Mouse (Mus musculus): ENCODE measurements around the gene Ccdc106. TPM values are rescaled to one million over a fixed set of nuclear protein-coding genes. Genes with fewer than 3 reads are reported as not detected.
"Not testable (repeated sequence)": the region's sequence is repeated elsewhere in the genome, so short reads cannot be mapped to it uniquely, and the experiment has no call there.

Gene Ccdc106
- polyA plus RNA-seq, 1 experiment from 2014 or later: 1.5 TPM

GRCm38 (mm10) chr7:5064886-5065285 lies 44.5 kb downstream of the Ccdc106 start:
- WGBS: 90% methylated on average over 6 of the region's 6 CpGs
- no peak overlapping the region for H3K4me2 ChIP-seq
- H3K27me3 ChIP-seq (replicated peaks): no peaks in the 10 kb centered on the region
- no peak overlapping the region for H3K27ac ChIP-seq (ENCODE audit: poor library complexity, severe bottlenecking)
- no peak overlapping the region for H3K4me3 ChIP-seq
- ATAC-seq (ENCODE audit: insufficient number of reproducible peaks, low FRiP score): no peak
- no peaks in the 10 kb centered on the region for H3K9me3 ChIP-seq (replicated peaks)
- no peak overlapping the region for H3K9ac ChIP-seq
- H3K4me1 ChIP-seq (replicated peaks): peaks cover 39% of the 10 kb centered on the region
- H3K36me3 ChIP-seq: peaks cover 42% of the 10 kb centered on the region

GRCm38 (mm10) chr7:5073586-5073985 lies 53.2 kb downstream of the Ccdc106 start:
- Histone ChIP-seq H3K36me3 (peaks cover 97% of the 10 kb centered on the region), H3K9me3 (replicated peaks) (no peaks in the 10 kb centered on the region), H3K4me1 (replicated peaks) (peaks cover 3% of the 10 kb centered on the region; the same call in 1 of the 2 replicates), H3K4me2 (no peak overlapping the region), H3K9ac (no peak overlapping the region), H3K27me3 (replicated peaks) (no peaks in the 10 kb centered on the region), H3K27ac (ENCODE audit: poor library complexity, severe bottlenecking) (peak overlapping the region; percentile 18; the same call in 1 of the 2 replicates), H3K4me3 (no peak overlapping the region)
- peak; percentile 85 for ATAC-seq (ENCODE audit: insufficient number of reproducible peaks, low FRiP score)
- WGBS: 67% methylated on average over 1 of the region's 1 CpGs

GRCm38 (mm10) chr7:5074984-5075383 lies 54.6 kb downstream of the Ccdc106 start:
- Histone ChIP-seq H3K9me3 (replicated peaks) (no peaks in the 10 kb centered on the region), H3K27me3 (replicated peaks) (no peaks in the 10 kb centered on the region), H3K4me2 (no peak overlapping the region), H3K27ac (ENCODE audit: poor library complexity, severe bottlenecking) (no peak overlapping the region), H3K4me1 (replicated peaks) (peaks cover 3% of the 10 kb centered on the region; the same call in 1 of the 2 replicates), H3K9ac (no peak overlapping the region), H3K36me3 (peaks cover 88% of the 10 kb centered on the region), H3K4me3 (no peak overlapping the region)
- WGBS: 90% methylated on average over 5 of the region's 5 CpGs
- no peak for ATAC-seq (ENCODE audit: insufficient number of reproducible peaks, low FRiP score)

- Histone ChIP-seq H3K4me3 (no peak overlapping the region), H3K27me3 (replicated peaks) (no peaks in the 10 kb centered on the region), H3K4me2 (no peak overlapping the region), H3K36me3 (peaks cover 70% of the 10 kb centered on the region), H3K4me1 (replicated peaks) (peaks cover 11% of the 10 kb centered on the region), H3K27ac (ENCODE audit: poor library complexity, severe bottlenecking) (no peak overlapping the region), H3K9ac (no peak overlapping the region), H3K9me3 (replicated peaks) (no peaks in the 10 kb centered on the region)
- WGBS: 78% methylated on average over 2 of the region's 2 CpGs
- ATAC-seq (ENCODE audit: insufficient number of reproducible peaks, low FRiP score): peak; percentile 26; the same call in 1 of the 2 replicates
Measured at GRCm38 (mm10) chr7:5076931-5077330, 56.6 kb downstream of the Ccdc106 start.

GRCm38 (mm10) chr7:5079365-5080009 lies 59.1 kb downstream of the Ccdc106 start:
- 49% methylated on average over 11 of the region's 13 CpGs for WGBS
- Histone ChIP-seq H3K36me3 (peaks cover 58% of the 10 kb centered on the region), H3K27ac (ENCODE audit: poor library complexity, severe bottlenecking) (peak overlapping the region; percentile 96), H3K4me3 (peak overlapping the region; percentile 98), H3K4me2 (peak overlapping the region; percentile 86), H3K4me1 (replicated peaks) (peaks cover 28% of the 10 kb centered on the region), H3K9ac (peak overlapping the region; percentile 98)
- ATAC-seq (ENCODE audit: insufficient number of reproducible peaks, low FRiP score): peak; percentile 22; the same call in 1 of the 2 replicates
- H3K9me3 ChIP-seq (replicated peaks); H3K27me3 ChIP-seq (replicated peaks): not testable (repeated sequence)

GRCm38 (mm10) chr7:5080010-5080751 lies 59.8 kb downstream of the Ccdc106 start, which contains the start of gene Epn1:
Gene Epn1 (plus strand): TSS chr7:5080235.
- no peaks in the 10 kb centered on the region for H3K27me3 ChIP-seq (replicated peaks)
- peak within 1 kb of the TSS; percentile 86 for H3K4me2 ChIP-seq
- peak within 1 kb of the TSS; percentile 96 for H3K27ac ChIP-seq (ENCODE audit: poor library complexity, severe bottlenecking)
- under 1% methylated on average over 79 of the region's 81 CpGs for WGBS
- H3K4me1 ChIP-seq (replicated peaks): peaks cover 35% of the 10 kb centered on the region
- H3K9ac ChIP-seq: peak within 1 kb of the TSS; percentile 98
- peak; percentile 95 for ATAC-seq (ENCODE audit: insufficient number of reproducible peaks, low FRiP score)
- peaks cover 57% of the 10 kb centered on the region for H3K36me3 ChIP-seq
- peak within 1 kb of the TSS; percentile 98 for H3K4me3 ChIP-seq
- no peaks in the 10 kb centered on the region for H3K9me3 ChIP-seq (replicated peaks)

GRCm38 (mm10) chr7:5080815-5081214 lies 60.5 kb downstream of the Ccdc106 start:
- Histone ChIP-seq H3K4me3 (peak overlapping the region; percentile 98), H3K27ac (ENCODE audit: poor library complexity, severe bottlenecking) (peak overlapping the region; percentile 96), H3K4me2 (peak overlapping the region; percentile 86), H3K27me3 (replicated peaks) (no peaks in the 10 kb centered on the region), H3K9me3 (replicated peaks) (no peaks in the 10 kb centered on the region), H3K9ac (peak overlapping the region; percentile 98), H3K4me1 (replicated peaks) (peaks cover 39% of the 10 kb centered on the region), H3K36me3 (peaks cover 58% of the 10 kb centered on the region)
- ATAC-seq (ENCODE audit: insufficient number of reproducible peaks, low FRiP score): no peak
- 11% methylated on average over 6 of the region's 6 CpGs for WGBS

- peaks cover 59% of the 10 kb centered on the region for H3K36me3 ChIP-seq
Measured at GRCm38 (mm10) chr7:5081241-5081640, 60.9 kb downstream of the Ccdc106 start.

GRCm38 (mm10) chr7:5081939-5082338 lies 61.6 kb downstream of the Ccdc106 start:
- Histone ChIP-seq H3K27me3 (replicated peaks) (no peaks in the 10 kb centered on the region), H3K36me3 (peaks cover 55% of the 10 kb centered on the region), H3K4me2 (peak overlapping the region; percentile 86), H3K4me1 (replicated peaks) (peaks cover 38% of the 10 kb centered on the region), H3K27ac (ENCODE audit: poor library complexity, severe bottlenecking) (no peak overlapping the region), H3K9ac (peak overlapping the region; percentile 98; the same call in 1 of the 2 replicates), H3K9me3 (replicated peaks) (no peaks in the 10 kb centered on the region), H3K4me3 (peak overlapping the region; percentile 98)
- WGBS: 96% methylated on average over 2 of the region's 2 CpGs
- ATAC-seq (ENCODE audit: insufficient number of reproducible peaks, low FRiP score): no peak

More at GRCm38 (mm10) chr7:5081241-5081640, 60.9 kb downstream of the Ccdc106 start:
- Histone ChIP-seq H3K27ac (ENCODE audit: poor library complexity, severe bottlenecking) (no peak overlapping the region), H3K4me2 (peak overlapping the region; percentile 86), H3K9ac (peak overlapping the region; percentile 98), H3K27me3 (replicated peaks) (no peaks in the 10 kb centered on the region), H3K9me3 (replicated peaks) (no peaks in the 10 kb centered on the region), H3K4me1 (replicated peaks) (peaks cover 41% of the 10 kb centered on the region), H3K4me3 (peak overlapping the region; percentile 98)
- ATAC-seq (ENCODE audit: insufficient number of reproducible peaks, low FRiP score): no peak
- 48% methylated on average over 6 of the region's 6 CpGs for WGBS

GRCm38 (mm10) chr7:5083325-5084105 lies 63.2 kb downstream of the Ccdc106 start:
- H3K27ac ChIP-seq (ENCODE audit: poor library complexity, severe bottlenecking): no peak overlapping the region
- H3K4me1 ChIP-seq (replicated peaks): peaks cover 38% of the 10 kb centered on the region
- no peak for ATAC-seq (ENCODE audit: insufficient number of reproducible peaks, low FRiP score)
- no peak overlapping the region for H3K4me3 ChIP-seq
- WGBS: 91% methylated on average over 18 of the region's 18 CpGs
- H3K9me3 ChIP-seq (replicated peaks): no peaks in the 10 kb centered on the region
- H3K36me3 ChIP-seq: peaks cover 49% of the 10 kb centered on the region
- no peak overlapping the region for H3K4me2 ChIP-seq
- H3K27me3 ChIP-seq (replicated peaks): no peaks in the 10 kb centered on the region
- no peak overlapping the region for H3K9ac ChIP-seq

- 61% methylated on average over 1 of the region's 1 CpGs for WGBS
- H3K4me1 ChIP-seq (replicated peaks): peaks cover 38% of the 10 kb centered on the region
- no peak overlapping the region for H3K27ac ChIP-seq (ENCODE audit: poor library complexity, severe bottlenecking)
- H3K27me3 ChIP-seq (replicated peaks): no peaks in the 10 kb centered on the region
- no peaks in the 10 kb centered on the region for H3K9me3 ChIP-seq (replicated peaks)
- peaks cover 58% of the 10 kb centered on the region for H3K36me3 ChIP-seq
- ATAC-seq (ENCODE audit: insufficient number of reproducible peaks, low FRiP score): no peak
- no peak overlapping the region for H3K9ac ChIP-seq
- H3K4me2 ChIP-seq: no peak overlapping the region
- no peak overlapping the region for H3K4me3 ChIP-seq
Measured at GRCm38 (mm10) chr7:5085512-5085911, 65.2 kb downstream of the Ccdc106 start.

Measured in heart, embryonic 12.5 days (tissue).